In the genomic region with DNA sequence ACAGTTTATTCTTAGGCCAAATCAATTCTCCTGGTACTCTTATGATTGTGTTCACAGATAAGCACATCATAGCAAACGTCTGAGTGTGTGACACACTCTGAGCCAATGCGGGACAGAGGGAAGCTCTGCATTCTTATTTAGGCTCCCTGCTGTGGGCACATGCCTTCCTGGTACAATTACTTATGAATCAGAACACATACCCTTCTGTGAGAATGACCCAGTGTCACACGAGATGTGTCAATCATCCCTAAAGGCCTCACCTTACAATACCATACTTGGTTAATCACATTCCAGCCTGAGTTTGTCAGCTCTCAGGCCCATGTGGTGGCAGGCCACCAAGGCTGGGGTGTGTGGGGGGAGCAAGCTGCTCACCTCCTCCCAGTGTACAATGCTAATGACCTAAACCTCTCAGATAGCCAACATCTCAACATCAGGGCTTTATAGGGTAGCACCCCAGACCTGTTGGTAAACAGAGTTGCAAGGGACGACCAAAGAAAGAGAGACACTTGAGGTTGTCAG, we compare ENCODE assay signal across 14 mouse cellular contexts.
DNase-seq lines count a peak whose midpoint lies in the region; ATAC-seq and TF ChIP-seq lines count a peak whose summit lies in the region.
"Had no signal": no experiment of that assay in that cellular context is flagged by ENCODE, and none has a peak within 500 bp of the region (broad histone marks: within the 10 kb centered on the region; RNA-seq: fewer than 3 reads in every experiment).

No protein-coding gene starts in this region.

- no peak for TF ChIP-seq POLR2A in small intestine, adult 2 months (IDR thresholded peaks at IDR 0.05; ENCODE audit: low read depth, low read length)

- 0 out of 2 replicates have a peak, but pooled peaks have one; percentile 18 for ATAC-seq in intestine, embryonic 15.5 days
- ATAC-seq in monocyte, adult 5-6 weeks (replicated peaks; ENCODE audit: insufficient number of reproducible peaks, low FRiP score, low TSS enrichment, poor library complexity, severe bottlenecking) = no peak

- 50% methylated on average over 4 of the region's 4 CpGs for WGBS in intestine, embryonic 15.5 days
- 51% methylated on average over 4 of the region's 4 CpGs for WGBS in small intestine, adult 2 months

- no peaks in the 10 kb centered on the region for H3K9me3 ChIP-seq in intestine, embryonic 15.5 days
- H3K9me3 ChIP-seq: heart, embryonic 15.5 days; neural tube, embryonic 15.5 days had no signal

- H3K36me3 ChIP-seq in intestine, embryonic 15.5 days = no peaks in the 10 kb centered on the region
- no peaks in the 10 kb centered on the region for H3K36me3 ChIP-seq in small intestine, adult 2 months (ENCODE audit: control insufficient read depth, insufficient read depth, low read length)
- H3K36me3 ChIP-seq: heart, embryonic 15.5 days; neural tube, embryonic 15.5 days had no signal

- no peak overlapping the region for H3K4me3 ChIP-seq in layer of hippocampus, adult 2 months
- H3K4me3 ChIP-seq in intestine, embryonic 15.5 days (replicated peaks) = no peak overlapping the region
- no peak overlapping the region for H3K4me3 ChIP-seq in small intestine, adult 2 months (ENCODE audit: low read depth, low read length)
- H3K4me3 ChIP-seq: heart, embryonic 15.5 days; neural tube, embryonic 15.5 days had no signal

- H3K9ac ChIP-seq in intestine, embryonic 15.5 days = no peak overlapping the region
- H3K9ac ChIP-seq: heart, embryonic 15.5 days; neural tube, embryonic 15.5 days had no signal

- TF ChIP-seq CTCF in layer of hippocampus, adult 2 months (conservative IDR thresholded peaks at IDR 0.05) = no peak
- TF ChIP-seq CTCF in small intestine, adult 2 months (IDR thresholded peaks at IDR 0.05; ENCODE audit: extremely low read depth, insufficient read length, insufficient replicate concordance, low read depth, low read length) = no peak

- H3K27me3 ChIP-seq in intestine, embryonic 15.5 days (replicated peaks) = no peaks in the 10 kb centered on the region
- H3K27me3 ChIP-seq in small intestine, adult 2 months (ENCODE audit: control insufficient read depth, insufficient read depth, low read length) = no peaks in the 10 kb centered on the region
- H3K27me3 ChIP-seq: CH12.LX; heart, embryonic 15.5 days; neural tube, embryonic 15.5 days had no signal

- peak overlapping the region; percentile 77 for H3K27ac ChIP-seq in layer of hippocampus, adult 2 months
- H3K27ac ChIP-seq in intestine, embryonic 15.5 days = no peak overlapping the region
- H3K27ac ChIP-seq in small intestine, adult 2 months (ENCODE audit: insufficient read depth, low read depth, low read length) = 0 out of 2 replicates have a peak overlapping the region, but pooled peaks have one; percentile 37
- H3K27ac ChIP-seq: heart, embryonic 15.5 days; neural tube, embryonic 15.5 days had no signal

- H3K4me1 ChIP-seq in intestine, embryonic 15.5 days (replicated peaks) = 0 out of 2 replicates have a peak, but pooled peaks cover 6% of the 10 kb centered on the region
- peaks cover 41% of the 10 kb centered on the region for H3K4me1 ChIP-seq in small intestine, adult 2 months (ENCODE audit: control insufficient read depth, insufficient read depth, insufficient read length, low read length)

- DNase-seq in layer of hippocampus, adult 2 months (ENCODE audit: low spot score in 2 of 2) = no peak
- no peak for DNase-seq in layer of hippocampus, postnatal 36 days
- DNase-seq in Muller cell, postnatal 12 days (ENCODE audit: inconsistent ontology term) = peak; percentile 74
- no peak for DNase-seq in right cerebral cortex, postnatal 25 days
- DNase-seq: adrenal gland, postnatal 36 days; cerebellum, adult 9-11 months; lung, adult 18-20 months; lung, postnatal 4 days had no signal

- H3K4me2 ChIP-seq in intestine, embryonic 15.5 days (replicated peaks) = no peak overlapping the region
- H3K4me2 ChIP-seq: heart, embryonic 15.5 days; neural tube, embryonic 15.5 days had no signal
